Mouse (Mus musculus): ENCODE measurements at regions not wholly inside any gene's neighbourhood (a gene's known extent, or its start where the extent isn't known, plus 50 kb on each side); places are given as distances from the start of the nearest gene placed in this dataset.

DNA sequence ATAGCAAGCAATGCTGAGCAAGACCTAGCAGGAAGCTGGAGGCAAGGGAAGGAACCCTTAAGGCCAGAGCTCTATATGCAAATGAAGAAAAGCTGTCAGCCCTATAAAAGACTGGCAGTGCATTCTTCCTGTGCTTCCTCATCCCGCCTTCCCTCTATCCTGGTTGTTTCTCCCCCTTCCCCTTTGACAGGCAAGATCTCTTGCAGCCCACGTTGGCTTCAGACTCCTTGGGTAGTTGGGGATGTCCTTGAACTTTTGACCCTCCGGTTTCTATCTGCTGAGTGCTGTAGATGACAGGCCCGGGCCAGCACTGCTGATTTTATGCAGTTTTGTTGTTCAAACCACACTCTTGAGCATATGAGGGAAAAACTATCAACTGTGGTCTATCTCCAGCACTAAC lies 68.1 kb downstream of the Phlda1 start:
- TF ChIP-seq GATA1 (IDR thresholded peaks at IDR 0.05; ENCODE audit: low read depth, low read length) (no peak), ZKSCAN1 (IDR thresholded peaks at IDR 0.05; ENCODE audit: low read depth, low read length) (no peak), CTCF (IDR thresholded peaks at IDR 0.05 in 2 of 3, conservative IDR thresholded peaks at IDR 0.05 in 1 of 3; ENCODE audit: control insufficient read depth in 1 of 3, insufficient read depth in 1 of 3, low read depth in 2 of 3, low read length in 3 of 3, poor library complexity in 1 of 3, severe bottlenecking in 1 of 3) (no peak), POLR2A (IDR thresholded peaks at IDR 0.05; ENCODE audit: control insufficient read depth in 1 of 2, insufficient read depth in 1 of 2, low read depth in 1 of 2, low read length in 2 of 2, poor library complexity in 1 of 2) (no peak), BHLHE40 (IDR thresholded peaks at IDR 0.05; ENCODE audit: borderline replicate concordance, low read depth, low read length) (no peak), KAT2A (conservative IDR thresholded peaks at IDR 0.05; ENCODE audit: low read depth, low read length) (no peak), EP300 (IDR thresholded peaks at IDR 0.05; ENCODE audit: low read depth in 1 of 2, low read length in 2 of 2) (no peak), UBTF (IDR thresholded peaks at IDR 0.05; ENCODE audit: borderline replicate concordance, insufficient read depth, low read depth, low read length) (no peak), ZC3H11A (IDR thresholded peaks at IDR 0.05; ENCODE audit: low read depth, low read length) (no peak), MAZ (IDR thresholded peaks at IDR 0.05; ENCODE audit: low read depth, low read length) (no peak), HCFC1 (IDR thresholded peaks at IDR 0.05; ENCODE audit: low read depth, low read length) (no peak), MAX (IDR thresholded peaks at IDR 0.05; ENCODE audit: low read length) (no peak)

Measured in MEL (cell line).